Mouse (Mus musculus): ENCODE measurements around the gene Asf1a. TPM values are rescaled to one million over a fixed set of nuclear protein-coding genes. Genes with fewer than 3 reads are reported as not detected.
"Not testable (repeated sequence)": the region's sequence is repeated elsewhere in the genome, so short reads cannot be mapped to it uniquely, and the experiment has no call there.

Gene Asf1a
- polyA plus RNA-seq, 1 experiment from 2014 or later = 135 TPM

- no peak overlapping the region for H3K27ac ChIP-seq
- no peak overlapping the region for H3K4me2 ChIP-seq (replicated peaks)
- no peaks in the 10 kb centered on the region for H3K27me3 ChIP-seq (replicated peaks)
- no peaks in the 10 kb centered on the region for H3K4me1 ChIP-seq
- no peak overlapping the region for H3K4me3 ChIP-seq
- 83% methylated on average over 2 of the region's 2 CpGs for WGBS
- H3K36me3 ChIP-seq = peaks cover 58% of the 10 kb centered on the region
- H3K9ac ChIP-seq = no peak overlapping the region
- no peak for ATAC-seq (ENCODE audit: low FRiP score, low read depth)
- no peaks in the 10 kb centered on the region for H3K9me3 ChIP-seq
These were observed 11.7 kb downstream of the Asf1a start for GRCm38 (mm10) chr10:53608274-53608673.

GRCm38 (mm10) chr10:53612172-53612571 lies 15.6 kb downstream of the Asf1a start:
- Histone ChIP-seq H3K4me2 (replicated peaks) (no peak overlapping the region), H3K9me3 (no peaks in the 10 kb centered on the region), H3K27me3 (replicated peaks) (no peaks in the 10 kb centered on the region), H3K9ac (no peak overlapping the region), H3K27ac (no peak overlapping the region), H3K4me3 (no peak overlapping the region), H3K4me1 (no peaks in the 10 kb centered on the region), H3K36me3 (peaks cover 52% of the 10 kb centered on the region)
- no peak for ATAC-seq (ENCODE audit: low FRiP score, low read depth)
- 61% methylated on average over 1 of the region's 1 CpGs for WGBS

- H3K36me3 ChIP-seq = peaks cover 41% of the 10 kb centered on the region
- no peak overlapping the region for H3K27ac ChIP-seq
- H3K27me3 ChIP-seq (replicated peaks) = no peaks in the 10 kb centered on the region
- H3K9ac ChIP-seq = no peak overlapping the region
- no peaks in the 10 kb centered on the region for H3K9me3 ChIP-seq
- no peak overlapping the region for H3K4me2 ChIP-seq (replicated peaks)
- no peak for ATAC-seq (ENCODE audit: low FRiP score, low read depth)
- H3K4me1 ChIP-seq = no peaks in the 10 kb centered on the region
- H3K4me3 ChIP-seq = no peak overlapping the region
- 78% methylated on average over 1 of the region's 1 CpGs for WGBS
These were observed 17.4 kb downstream of the Asf1a start for GRCm38 (mm10) chr10:53613955-53614354.

- ATAC-seq (ENCODE audit: low FRiP score, low read depth) = no peak
- no peaks in the 10 kb centered on the region for H3K4me1 ChIP-seq
- H3K9me3 ChIP-seq = no peaks in the 10 kb centered on the region
- no peak overlapping the region for H3K27ac ChIP-seq
- no peak overlapping the region for H3K9ac ChIP-seq
- H3K4me3 ChIP-seq = no peak overlapping the region
- no peaks in the 10 kb centered on the region for H3K27me3 ChIP-seq (replicated peaks)
- WGBS = 92% methylated on average over 8 of the region's 8 CpGs
- peaks cover 29% of the 10 kb centered on the region for H3K36me3 ChIP-seq
- H3K4me2 ChIP-seq (replicated peaks) = no peak overlapping the region
These were observed 19.5 kb downstream of the Asf1a start for GRCm38 (mm10) chr10:53615850-53616616.

GRCm38 (mm10) chr10:53629247-53629917 lies 32.8 kb downstream of the Asf1a start:
- no peaks in the 10 kb centered on the region for H3K27me3 ChIP-seq (replicated peaks)
- 1% methylated on average over 67 of the region's 67 CpGs for WGBS
- H3K4me3 ChIP-seq = peak overlapping the region; percentile 76
- H3K27ac ChIP-seq = peak overlapping the region; percentile 75
- ATAC-seq (ENCODE audit: low FRiP score, low read depth) = peak; percentile 88
- H3K9me3 ChIP-seq = no peaks in the 10 kb centered on the region
- peak overlapping the region; percentile 74 for H3K9ac ChIP-seq
- H3K4me2 ChIP-seq (replicated peaks) = peak overlapping the region; percentile 60
- no peaks in the 10 kb centered on the region for H3K36me3 ChIP-seq
- no peaks in the 10 kb centered on the region for H3K4me1 ChIP-seq

GRCm38 (mm10) chr10:53629918-53630250 lies 33.3 kb downstream of the Asf1a start:
- Histone ChIP-seq H3K9me3 (no peaks in the 10 kb centered on the region), H3K27me3 (replicated peaks) (no peaks in the 10 kb centered on the region), H3K4me3 (peak overlapping the region; percentile 76), H3K9ac (peak overlapping the region; percentile 74), H3K36me3 (no peaks in the 10 kb centered on the region), H3K4me2 (replicated peaks) (peak overlapping the region; percentile 60), H3K27ac (peak overlapping the region; percentile 75), H3K4me1 (no peaks in the 10 kb centered on the region)
- peak; percentile 97 for ATAC-seq (ENCODE audit: low FRiP score, low read depth)
- WGBS = 0% methylated on average over 35 of the region's 35 CpGs

GRCm38 (mm10) chr10:53630339-53630738 lies 33.8 kb downstream of the Asf1a start, which contains the start of gene Mcm9:
Gene Mcm9, minus strand, starts transcription at chr10:53630439.
- peak within 1 kb of the TSS; percentile 75 for H3K27ac ChIP-seq
- not testable (repeated sequence) for H3K4me1 ChIP-seq; H3K9me3 ChIP-seq; H3K27me3 ChIP-seq (replicated peaks); H3K36me3 ChIP-seq; ATAC-seq (ENCODE audit: low FRiP score, low read depth)
- 61% methylated on average over 10 of the region's 10 CpGs for WGBS
- peak within 1 kb of the TSS; percentile 76 for H3K4me3 ChIP-seq
- H3K4me2 ChIP-seq (replicated peaks) = peak within 1 kb of the TSS; percentile 60
- peak within 1 kb of the TSS; percentile 74 for H3K9ac ChIP-seq

- Histone ChIP-seq H3K4me1 (no peaks in the 10 kb centered on the region), H3K27ac (no peak overlapping the region), H3K9ac (no peak overlapping the region), H3K9me3 (no peaks in the 10 kb centered on the region), H3K4me3 (no peak overlapping the region), H3K4me2 (replicated peaks) (no peak overlapping the region), H3K36me3 (no peaks in the 10 kb centered on the region), H3K27me3 (replicated peaks) (no peaks in the 10 kb centered on the region)
- ATAC-seq (ENCODE audit: low FRiP score, low read depth) = no peak
- 90% methylated on average over 10 of the region's 10 CpGs for WGBS
These were observed 37.6 kb downstream of the Asf1a start for GRCm38 (mm10) chr10:53634160-53634559.

GRCm38 (mm10) chr10:53635246-53635971 lies 38.9 kb downstream of the Asf1a start:
- no peak for ATAC-seq (ENCODE audit: low FRiP score, low read depth)
- Histone ChIP-seq H3K27ac (no peak overlapping the region), H3K4me3 (no peak overlapping the region), H3K9me3 (no peaks in the 10 kb centered on the region), H3K9ac (no peak overlapping the region), H3K27me3 (replicated peaks) (no peaks in the 10 kb centered on the region), H3K4me1 (no peaks in the 10 kb centered on the region), H3K36me3 (no peaks in the 10 kb centered on the region), H3K4me2 (replicated peaks) (no peak overlapping the region)
- WGBS = 87% methylated on average over 13 of the region's 13 CpGs

- Histone ChIP-seq H3K9me3 (no peaks in the 10 kb centered on the region), H3K27me3 (replicated peaks) (no peaks in the 10 kb centered on the region), H3K4me2 (replicated peaks) (no peak overlapping the region), H3K9ac (no peak overlapping the region), H3K36me3 (no peaks in the 10 kb centered on the region), H3K4me3 (no peak overlapping the region), H3K27ac (no peak overlapping the region), H3K4me1 (no peaks in the 10 kb centered on the region)
- peak; percentile 53; the same call in 1 of the 2 replicates for ATAC-seq (ENCODE audit: low FRiP score, low read depth)
These were observed 45.0 kb downstream of the Asf1a start for GRCm38 (mm10) chr10:53641507-53641906.

GRCm38 (mm10) chr10:53650683-53651082 lies 54.1 kb downstream of the Asf1a start:
- no peaks in the 10 kb centered on the region for H3K4me1 ChIP-seq
- H3K4me3 ChIP-seq = no peak overlapping the region
- no peak overlapping the region for H3K9ac ChIP-seq
- H3K36me3 ChIP-seq = no peaks in the 10 kb centered on the region
- H3K27me3 ChIP-seq (replicated peaks) = no peaks in the 10 kb centered on the region
- H3K4me2 ChIP-seq (replicated peaks) = no peak overlapping the region
- ATAC-seq (ENCODE audit: low FRiP score, low read depth) = no peak
- H3K9me3 ChIP-seq = no peaks in the 10 kb centered on the region
- WGBS = 87% methylated on average over 2 of the region's 2 CpGs
- no peak overlapping the region for H3K27ac ChIP-seq

- 84% methylated on average over 5 of the region's 5 CpGs for WGBS
- not testable (repeated sequence) for H3K36me3 ChIP-seq
These were observed 57.7 kb downstream of the Asf1a start for GRCm38 (mm10) chr10:53654239-53654638.

More at GRCm38 (mm10) chr10:53654239-53654638, 57.7 kb downstream of the Asf1a start:
- H3K4me3 ChIP-seq; H3K9ac ChIP-seq; H3K4me2 ChIP-seq (replicated peaks); H3K27me3 ChIP-seq (replicated peaks); H3K4me1 ChIP-seq; H3K9me3 ChIP-seq; H3K27ac ChIP-seq; ATAC-seq (ENCODE audit: low FRiP score, low read depth): not testable (repeated sequence)
